Mouse (Mus musculus) E14TG2a.4 (cell line): ENCODE measurements around the gene Ush2a.

Experiments
- CTCF ChIP-seq: conservative IDR thresholded peaks from 2 replicates; pipeline ENCODE4 v1.5.1; 2014; ENCODE audit warnings: low read length
- NANOG ChIP-seq: IDR thresholded peaks from 2 replicates; pipeline ENCODE4 v1.6.1; 2014; ENCODE audit warnings: borderline replicate concordance, low read length, mixed read lengths

- no peak for TF ChIP-seq CTCF
- TF ChIP-seq NANOG: no peak
Observed at GRCm38 (mm10) chr1:188599134-188599533, 337.3 kb downstream of the Ush2a start.
